Mouse (Mus musculus): ENCODE results near the gene Cdc20b. TPM values are rescaled to one million over a fixed set of nuclear protein-coding genes. Genes with fewer than 3 reads are reported as not detected.
A peak's percentile ranks its signal among the peaks of the same experiment; 100 is the strongest.
"Not testable (repeated sequence)": the region's sequence is repeated elsewhere in the genome, so short reads cannot be mapped to it uniquely, and the experiment has no call there.

The Cdc20b gene
- total RNA-seq (2021) (not detected), polyA plus RNA-seq (2012; rRNA removed) (not detected in 2 replicates)
- long read RNA-seq, partial matches to known transcripts = 0 of 2 reads
- long read RNA-seq, other reads (novel, unspliced or antisense) = 2 of 2 reads

DNA sequence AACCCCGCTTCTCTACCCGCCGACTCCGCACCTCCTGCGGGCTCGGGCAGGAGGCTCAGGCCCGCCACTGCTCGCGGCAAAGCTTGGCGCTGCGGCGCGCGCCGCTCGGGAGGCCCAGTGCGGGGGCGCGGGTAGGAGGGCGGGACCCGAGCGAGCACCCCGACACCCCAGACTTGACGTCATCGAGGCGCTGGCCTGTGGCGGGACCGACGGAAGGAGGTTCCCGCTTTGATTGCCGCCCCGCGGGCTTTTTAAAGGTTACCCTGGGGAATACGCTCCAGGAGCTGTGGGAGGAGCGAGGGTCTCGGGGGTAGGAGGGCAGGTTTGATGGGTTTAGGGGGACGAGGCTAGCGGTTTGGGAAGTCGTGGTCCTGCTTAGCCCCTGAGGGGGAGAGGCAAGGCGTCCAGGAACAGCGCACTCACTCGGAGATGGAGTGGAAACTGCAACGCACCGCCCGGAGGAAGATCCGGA is at the start of gene Cdc20b:
Gene Cdc20b, plus strand, starts transcription at position 162 of the 472 bp plus-strand sequence.
- DNase-seq = peak; percentile 76

DNA sequence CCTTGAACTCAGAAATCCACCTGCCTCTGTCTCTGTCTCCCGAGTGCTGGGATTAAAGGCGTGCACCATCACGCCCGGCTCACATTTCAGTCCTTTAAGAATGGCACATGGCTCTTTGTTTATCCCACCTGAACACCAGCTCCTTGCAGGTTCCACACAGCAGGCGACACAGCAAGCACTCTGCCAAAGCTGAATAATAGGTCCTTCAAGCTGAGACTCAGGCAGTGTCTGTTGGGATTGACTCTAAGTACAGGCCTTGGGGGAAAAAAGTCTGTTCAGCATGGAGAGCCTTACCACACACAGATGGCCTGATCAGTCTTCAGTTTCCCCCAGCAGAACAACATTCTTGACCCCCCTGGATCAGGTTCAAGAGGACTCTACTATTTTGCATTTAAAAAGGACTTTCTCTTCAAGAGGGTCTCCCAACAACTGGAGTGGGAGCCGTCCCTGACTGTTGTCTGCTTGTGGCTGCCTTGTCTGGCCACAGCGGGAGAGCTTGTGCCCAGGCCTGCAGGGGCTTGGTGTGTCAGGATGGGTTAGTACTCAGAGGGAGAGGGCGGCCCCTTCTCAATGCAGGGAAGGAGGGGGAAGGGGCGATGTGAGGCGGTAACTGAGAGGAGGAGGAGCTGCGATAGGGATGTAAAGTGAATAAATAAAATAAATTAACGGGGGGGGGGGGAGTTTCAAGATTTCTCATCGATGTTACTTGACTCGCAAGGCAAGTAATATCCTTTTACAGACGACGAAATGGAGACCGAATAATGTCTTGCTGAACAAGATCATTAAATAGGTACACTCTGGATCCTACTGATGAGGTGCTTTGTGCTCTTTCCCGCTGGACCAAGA is 49.1 kb upstream of the Cdc20b start:
- no peak for DNase-seq

DNA sequence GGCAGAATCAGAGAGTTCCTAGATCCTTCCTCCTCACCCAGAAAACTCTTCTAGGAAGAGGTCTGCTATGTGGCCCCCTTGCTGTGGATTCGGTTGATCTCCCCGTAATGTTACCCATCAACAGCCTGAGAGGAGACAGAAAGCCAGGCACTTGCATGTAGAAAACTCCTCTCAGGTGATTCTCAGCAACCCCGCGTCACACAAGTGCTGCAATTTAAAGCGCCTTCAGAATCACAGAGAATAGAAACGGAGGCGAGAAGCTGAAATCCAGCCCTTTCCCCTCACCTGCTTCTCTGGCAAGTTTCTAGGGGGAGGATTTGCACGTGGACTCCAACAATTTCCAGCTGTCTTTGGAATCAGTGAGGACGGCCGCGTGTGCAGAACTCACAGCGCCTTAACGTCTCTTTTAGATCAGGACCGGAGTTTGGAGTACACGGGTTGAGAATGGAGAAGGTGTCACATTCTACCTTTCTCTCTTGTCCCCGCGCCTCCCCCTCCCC is 48.4 kb upstream of the Cdc20b start:
- DNase-seq = no peak

DNA sequence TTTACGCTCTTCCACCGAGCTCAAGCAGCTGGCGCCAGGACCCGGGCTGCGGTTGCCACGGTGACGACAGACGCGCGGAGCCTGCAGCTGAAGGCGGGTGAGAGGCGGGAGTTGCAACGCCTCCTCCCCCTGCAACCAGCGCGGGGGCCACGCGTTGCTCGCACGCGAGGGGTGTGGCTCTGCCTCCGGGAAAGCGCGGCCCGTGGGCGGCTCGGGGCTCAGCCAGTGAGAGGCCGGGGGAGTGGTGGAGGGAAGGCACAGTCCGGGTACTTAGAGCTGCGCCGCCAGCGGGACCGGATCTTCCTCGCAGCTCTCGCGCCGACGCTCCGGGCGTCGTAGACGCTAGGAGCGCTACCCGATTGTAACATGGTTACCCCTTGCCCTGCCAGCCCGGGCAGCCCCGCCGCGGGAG is 47.4 kb upstream of the Cdc20b start, which contains the start of gene Ccno:
Gene Ccno, plus strand, starts transcription at position 271 of the 412 bp plus-strand sequence.
- peak; percentile 99 for DNase-seq

DNA sequence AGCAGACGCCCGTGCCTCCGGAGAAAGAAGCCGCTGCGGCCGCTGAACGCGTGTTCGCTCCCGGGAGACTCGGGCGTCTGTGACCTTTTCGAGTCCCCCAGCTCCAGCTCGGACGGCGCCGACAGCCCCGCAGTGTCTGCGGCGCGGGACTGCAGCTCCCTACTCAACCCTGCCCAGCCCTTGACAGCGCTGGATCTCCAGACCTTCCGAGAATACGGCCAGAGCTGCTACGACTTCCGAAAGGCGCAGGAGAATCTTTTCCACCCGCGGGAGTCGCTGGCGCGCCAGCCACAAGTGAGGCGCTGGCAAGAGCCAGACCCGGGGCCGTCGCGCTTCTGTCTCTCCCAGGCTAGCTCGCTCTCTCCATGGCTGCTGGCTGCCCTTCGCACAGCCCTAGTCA is 46.9 kb upstream of the Cdc20b start:
- DNase-seq = no peak

DNA sequence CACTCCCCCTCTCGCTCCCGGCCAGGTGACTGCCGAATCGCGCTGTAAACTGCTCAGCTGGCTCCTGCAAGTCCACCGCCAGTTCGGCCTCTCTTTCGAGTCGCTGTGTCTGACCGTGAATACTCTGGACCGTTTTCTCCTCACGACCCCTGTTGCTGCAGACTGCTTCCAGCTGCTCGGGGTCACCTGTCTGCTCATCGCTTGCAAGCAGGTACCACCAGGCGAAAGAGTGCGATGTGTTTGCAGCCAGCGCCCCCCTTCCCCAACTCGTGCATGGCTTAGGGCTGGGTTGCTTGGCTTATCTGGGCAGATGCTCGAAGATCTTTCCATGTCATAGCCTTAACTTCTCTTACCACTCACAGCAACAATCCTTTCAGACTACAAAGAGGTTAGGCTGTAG is 46.0 kb upstream of the Cdc20b start:
- no peak for DNase-seq

DNA sequence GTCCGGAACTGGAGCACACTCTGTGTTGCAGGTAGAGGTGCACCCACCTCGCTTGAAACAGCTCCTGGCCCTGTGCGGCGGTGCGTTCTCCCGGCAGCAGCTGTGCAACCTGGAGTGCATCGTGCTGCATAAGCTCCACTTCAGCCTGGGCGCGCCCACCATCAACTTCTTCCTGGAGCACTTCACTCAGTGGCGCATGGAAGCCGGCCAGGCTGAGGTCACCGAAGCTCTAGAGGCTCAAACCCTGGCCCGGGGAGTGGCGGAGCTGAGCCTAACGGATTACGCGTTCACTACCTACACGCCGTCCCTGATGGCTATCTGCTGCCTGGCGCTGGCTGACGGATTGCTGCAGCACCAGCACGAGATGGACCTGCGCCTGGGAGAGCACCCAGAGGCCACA is 45.4 kb upstream of the Cdc20b start:
- no peak for DNase-seq

DNA sequence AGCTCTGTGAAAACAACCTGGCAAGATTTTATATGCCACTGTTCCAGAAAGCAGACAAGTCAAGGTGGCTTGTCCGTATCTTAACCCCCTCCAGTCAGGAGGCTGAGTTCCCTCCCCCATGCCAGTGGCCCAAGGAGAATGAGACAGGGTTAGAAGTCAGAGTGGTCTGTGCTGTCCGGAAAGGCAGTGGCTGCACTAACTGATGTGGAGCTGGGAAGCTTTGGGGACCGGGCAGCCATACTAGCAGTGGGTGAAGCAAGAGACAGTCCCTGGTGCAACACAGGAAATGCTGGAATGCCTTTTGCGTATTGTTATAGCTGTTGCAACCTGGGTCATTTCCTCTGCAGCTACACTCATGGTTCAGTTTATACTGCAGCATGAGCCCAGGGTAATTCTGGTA is 44.6 kb upstream of the Cdc20b start:
- no peak for DNase-seq

DNA sequence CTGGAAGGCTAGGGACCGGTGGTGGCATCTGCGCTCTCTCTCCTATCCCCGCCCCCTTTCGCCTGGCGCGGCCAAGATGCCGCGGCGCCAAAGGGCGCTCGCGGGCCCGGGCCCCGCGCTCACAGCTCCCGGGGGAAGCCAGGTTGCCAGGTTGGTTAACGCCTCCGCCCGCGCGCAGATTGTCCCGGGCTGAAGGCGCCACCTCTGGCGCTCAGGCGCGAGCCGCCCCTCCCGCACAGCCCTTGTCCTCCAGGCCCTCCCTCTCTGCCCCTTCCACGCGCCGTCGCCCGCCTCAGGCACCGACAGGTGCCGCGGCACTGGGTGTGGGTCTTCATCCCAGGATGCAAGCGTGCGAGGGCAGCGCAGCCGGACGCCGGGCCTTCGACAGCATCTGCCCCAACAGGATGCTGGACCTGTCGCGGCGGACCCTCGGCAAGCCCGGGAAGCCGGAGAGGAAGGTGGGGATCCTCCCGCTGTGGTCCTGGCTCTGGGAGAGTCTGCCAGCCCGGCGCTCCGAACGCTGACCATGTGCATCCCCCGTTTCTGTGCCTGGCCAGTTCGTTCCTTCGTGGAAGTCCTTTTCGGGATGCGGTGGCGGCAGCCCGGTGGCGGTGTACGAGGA is 41.3 kb upstream of the Cdc20b start, which contains the start of gene Mcidas:
Gene Mcidas, plus strand, starts transcription at position 315 of the 622 bp plus-strand sequence.
- DNase-seq = peak; percentile 50

DNA sequence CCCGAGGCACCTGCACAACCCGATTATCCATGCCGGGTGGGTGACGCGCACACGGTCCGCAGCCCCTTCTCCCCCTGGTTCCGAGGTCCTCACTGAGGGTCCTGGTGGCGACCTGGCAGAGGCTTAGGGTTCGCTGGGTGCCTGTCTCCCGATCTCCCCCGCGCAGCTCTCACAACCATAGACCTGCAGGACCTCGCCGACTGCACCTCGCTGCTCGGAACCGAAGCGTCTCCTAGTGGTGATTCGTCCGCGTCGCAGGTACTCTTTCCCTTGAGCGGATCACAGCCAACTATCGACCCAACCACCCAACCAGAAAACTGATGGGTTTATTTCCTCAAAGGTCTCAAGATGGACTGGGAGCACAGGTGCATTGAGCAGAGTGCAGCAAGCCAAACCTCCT is 40.7 kb upstream of the Cdc20b start:
- DNase-seq = peak; percentile 67

DNA sequence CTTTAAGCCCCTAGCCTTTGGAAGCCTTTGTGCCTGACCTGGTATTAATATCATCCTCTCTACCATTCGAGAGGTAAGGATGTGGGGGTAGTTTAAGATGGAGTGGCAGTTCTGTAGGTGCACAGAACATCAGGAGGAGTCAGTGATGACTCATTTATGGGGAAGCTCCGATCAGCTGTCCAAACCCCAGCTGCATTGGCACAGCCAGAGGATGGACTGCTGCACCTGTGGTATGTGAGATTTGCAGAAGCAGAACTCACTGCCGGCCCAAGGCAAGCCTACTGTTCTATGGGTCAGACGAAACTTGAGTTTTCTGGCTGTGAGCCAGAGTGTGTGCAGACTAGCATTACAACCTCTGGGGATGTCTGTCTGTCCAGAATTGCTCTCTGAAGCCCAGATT is 38.5 kb upstream of the Cdc20b start:
- DNase-seq = no peak

DNA sequence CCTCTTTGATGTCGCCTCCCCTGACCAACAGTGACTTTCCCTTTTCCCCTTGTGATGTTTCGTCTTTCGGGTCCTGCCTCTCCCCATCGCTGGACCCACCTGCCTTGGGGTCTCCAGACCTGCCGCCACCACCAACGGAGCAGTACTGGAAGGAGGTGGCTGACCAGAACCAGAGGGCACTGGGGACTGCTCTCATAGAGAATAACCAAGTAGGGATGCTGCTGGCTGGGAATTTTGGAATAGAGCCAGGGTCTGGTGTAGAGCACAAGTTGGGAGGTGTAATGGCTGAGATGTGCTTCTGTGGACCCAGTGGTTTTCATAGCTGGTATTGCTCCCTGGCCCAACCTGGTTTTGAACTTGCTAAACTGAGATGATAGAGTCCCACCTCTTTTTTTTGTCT is 37.5 kb upstream of the Cdc20b start:
- no peak for DNase-seq

DNA sequence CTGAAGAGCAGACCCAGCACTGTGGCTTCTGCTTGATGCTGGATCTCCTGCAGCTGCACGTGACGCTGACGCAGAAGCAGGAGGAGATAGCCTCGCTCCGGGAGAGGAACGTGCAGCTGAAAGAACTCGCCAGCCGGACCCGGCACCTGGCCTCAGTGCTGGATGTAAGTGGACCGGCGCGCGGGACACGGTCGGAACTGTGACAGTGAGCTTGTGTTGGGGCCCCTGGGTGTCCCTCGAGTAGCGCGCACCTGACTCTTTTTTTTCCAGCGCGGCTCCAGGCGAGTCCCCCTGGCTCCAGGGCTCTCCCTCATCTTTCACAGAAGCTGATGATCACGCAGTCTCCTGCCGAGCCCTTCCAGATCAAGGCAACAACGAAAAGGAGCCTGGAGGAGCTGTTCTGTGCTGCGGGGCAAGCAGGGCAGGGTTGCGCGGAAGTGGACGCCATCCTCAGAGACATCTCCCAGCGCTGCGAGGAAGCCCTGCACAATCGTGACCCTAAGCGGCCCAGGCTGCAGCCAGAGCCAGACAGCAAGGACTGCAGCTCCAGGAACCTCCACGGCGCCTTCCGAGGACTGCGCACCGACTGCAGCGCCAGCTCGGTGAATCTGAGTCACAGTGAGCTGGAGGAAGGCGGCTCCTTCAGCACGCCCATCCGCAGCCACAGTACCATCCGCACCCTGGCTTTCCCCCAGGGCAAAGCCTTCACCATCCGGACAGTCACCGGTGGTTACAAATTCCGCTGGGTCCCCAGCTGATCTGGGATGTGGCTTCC is 36.3 kb upstream of the Cdc20b start:
- peak; percentile 72 for DNase-seq

DNA sequence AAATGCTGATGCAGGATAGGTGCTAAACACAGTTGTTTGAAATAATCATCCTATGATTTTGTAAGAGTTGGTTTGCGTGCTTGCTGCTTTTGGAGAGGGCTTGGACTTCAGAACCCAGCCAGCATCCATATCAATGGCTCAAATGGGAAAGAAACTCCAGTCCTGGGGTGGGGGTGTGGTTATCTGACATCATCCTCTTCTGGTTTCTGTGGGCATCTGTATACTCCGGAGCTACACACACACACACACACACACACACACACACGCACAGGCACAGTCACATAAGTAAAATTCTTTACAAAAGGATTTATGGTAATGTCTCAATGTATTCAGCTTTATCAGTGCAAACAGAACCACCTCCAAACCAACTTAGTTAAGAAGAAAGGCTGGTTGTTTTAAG is 34.8 kb upstream of the Cdc20b start:
- DNase-seq = no peak

DNA sequence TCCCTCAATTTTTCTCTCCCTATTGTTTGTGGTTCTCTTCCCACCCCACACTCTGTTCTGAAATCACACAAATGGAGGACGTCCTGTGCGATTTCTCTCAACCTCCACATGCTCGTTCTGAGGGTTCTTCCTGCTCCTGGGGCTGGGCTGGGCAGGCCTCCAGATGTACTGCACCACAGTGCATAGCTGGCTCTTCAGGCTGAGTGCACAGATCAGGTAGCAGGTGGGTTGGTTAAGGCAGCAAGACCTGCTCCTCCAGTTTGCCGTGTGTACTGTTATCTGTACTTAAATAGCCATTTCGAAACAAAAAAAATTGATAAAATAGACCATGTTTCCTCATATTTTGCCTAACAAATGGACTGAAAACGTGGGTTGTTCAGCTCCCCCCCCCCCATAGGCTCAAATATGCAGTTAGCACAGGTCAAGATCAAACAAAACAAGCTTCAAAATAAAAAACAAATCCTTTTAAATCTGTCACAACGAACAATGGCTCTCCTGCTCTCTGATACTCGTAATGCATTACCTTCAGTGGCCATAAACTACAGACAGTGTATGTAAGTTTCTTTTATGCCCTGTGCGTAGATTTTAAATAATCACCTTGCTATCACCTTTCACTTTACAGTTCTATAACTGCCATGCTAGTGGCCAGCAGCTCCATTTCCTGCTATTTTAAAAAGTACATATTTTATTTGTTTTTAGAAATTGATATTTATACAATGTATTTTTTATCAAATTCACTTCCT is 34.2 kb upstream of the Cdc20b start:
- no peak for DNase-seq

DNA sequence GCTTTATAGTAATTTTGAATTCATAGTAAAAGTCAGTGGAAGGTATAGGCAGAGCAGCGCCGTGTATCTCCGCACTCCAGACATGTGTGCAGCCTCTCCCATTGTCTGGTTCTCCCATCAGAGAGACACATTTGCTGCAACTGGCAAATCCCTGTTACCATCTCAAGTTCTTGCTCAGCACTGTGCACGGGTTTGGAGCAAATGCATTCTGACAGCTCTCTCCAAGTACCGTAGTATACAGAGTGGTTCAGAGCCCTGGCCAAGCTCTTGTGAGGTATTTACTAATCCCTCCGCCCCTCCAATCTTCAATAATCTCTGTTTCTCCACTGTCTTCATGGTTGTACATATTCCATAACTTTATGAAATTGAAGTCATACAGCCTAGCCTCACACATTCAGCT is 22.2 kb upstream of the Cdc20b start:
- DNase-seq = no peak

DNA sequence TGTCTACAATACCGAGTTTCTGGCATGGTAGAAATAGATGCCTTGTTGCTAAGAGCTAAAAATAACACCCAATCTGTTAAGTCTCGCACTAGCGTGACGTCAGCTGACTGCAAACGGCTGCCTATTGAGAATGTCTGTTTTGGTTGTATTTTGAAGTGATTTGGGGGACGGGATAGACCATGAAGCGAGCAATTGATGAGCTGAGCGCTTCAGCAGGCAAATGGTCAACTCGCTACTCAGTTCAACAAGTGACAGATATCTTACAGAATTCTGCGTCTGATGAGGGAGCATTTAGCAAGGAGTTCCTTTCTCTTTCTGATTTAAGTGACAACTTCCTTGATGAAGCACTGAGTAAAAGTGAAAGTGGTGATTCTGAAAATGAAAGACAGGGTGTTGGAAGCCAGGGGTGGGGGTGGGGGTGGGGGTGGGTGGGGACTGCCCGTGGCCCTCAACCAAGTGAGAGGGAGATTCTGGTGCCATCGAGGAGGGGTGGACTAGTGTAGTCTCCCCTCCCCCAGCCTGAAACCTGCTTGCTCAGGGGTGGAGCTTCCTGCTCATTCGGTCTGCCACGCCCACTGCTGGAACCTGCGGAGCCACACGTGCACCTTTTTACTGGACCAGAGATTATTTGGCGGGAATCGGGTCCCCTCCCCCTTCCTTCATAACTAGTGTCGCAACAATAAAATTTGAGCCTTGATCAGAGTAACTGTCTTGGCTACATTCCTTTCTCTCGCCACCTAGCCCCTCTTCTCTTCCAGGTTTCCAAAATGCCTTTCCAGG is 21.5 kb upstream of the Cdc20b start:
- DNase-seq = not testable (repeated sequence)

DNA sequence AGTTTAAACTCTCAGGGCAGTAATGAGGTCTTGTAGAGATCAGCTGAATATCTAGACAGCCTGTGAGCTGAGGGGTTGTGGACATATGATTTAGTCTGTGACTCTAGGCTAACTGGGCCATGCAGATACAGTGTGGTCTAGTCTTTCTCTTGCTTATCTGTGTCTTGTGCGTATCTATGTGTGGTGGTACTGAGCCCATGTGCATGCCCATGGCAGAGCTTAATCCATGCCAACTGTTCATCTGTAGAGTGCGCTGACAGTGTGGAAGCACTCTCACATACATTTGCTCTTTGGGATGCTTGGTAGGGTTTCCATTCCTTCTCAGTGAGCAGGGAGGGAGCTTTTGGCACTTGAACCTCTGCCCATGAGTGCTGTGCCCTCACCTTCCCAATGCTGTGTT is 13.4 kb upstream of the Cdc20b start:
- DNase-seq = no peak

DNA sequence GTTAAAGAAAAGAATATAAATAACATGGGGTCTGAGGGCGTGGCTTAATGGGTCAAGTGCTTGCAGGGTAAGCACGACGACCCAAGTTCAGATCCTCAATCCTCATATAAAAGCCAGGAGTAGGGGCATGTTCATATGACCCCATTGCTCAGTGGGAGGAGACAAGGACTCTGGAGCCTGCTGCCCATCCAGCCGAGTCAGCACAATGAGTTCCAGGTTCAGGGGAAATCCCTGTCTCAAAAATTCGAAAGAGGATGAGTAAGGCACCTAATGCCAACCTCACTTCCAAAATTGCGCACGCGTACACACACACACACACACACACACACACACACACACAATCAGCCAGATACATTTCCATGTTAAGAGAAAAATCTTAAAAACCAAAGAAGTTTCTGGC is 12.4 kb upstream of the Cdc20b start:
- no peak for DNase-seq
